Mouse (Mus musculus) MEL-GATA-1-ER (cell line): Measurements from ENCODE around the gene Rnf186.
A peak's percentile ranks its signal among the peaks of the same experiment; 100 is the strongest.

ENCODE experiments used
- DNase-seq: peaks from one replicate; pipeline ENCODE4 v3.0.0-alpha.2; 2012; ENCODE audit warnings: low read depth; ENCODE audit errors: extremely low read depth

Gene Rnf186

GRCm38 (mm10) chr4:138966866-138967265 lies at the start of gene Rnf186:
Gene Rnf186 (plus strand): TSS chr4:138967112.
- no peak for DNase-seq

GRCm38 (mm10) chr4:138917282-138917681 lies 49.6 kb upstream of the Rnf186 start:
- no peak for DNase-seq

GRCm38 (mm10) chr4:138921254-138922130 lies 45.4 kb upstream of the Rnf186 start:
- DNase-seq: no peak

- DNase-seq: peak; percentile 51
Observed at GRCm38 (mm10) chr4:138922131-138922459, 44.8 kb upstream of the Rnf186 start.

- no peak for DNase-seq
Observed at GRCm38 (mm10) chr4:138925561-138925960, 41.4 kb upstream of the Rnf186 start.

- no peak for DNase-seq
Observed at GRCm38 (mm10) chr4:138933862-138934261, 33.0 kb upstream of the Rnf186 start.

- no peak for DNase-seq
Observed at GRCm38 (mm10) chr4:138934456-138935145, 32.3 kb upstream of the Rnf186 start.

GRCm38 (mm10) chr4:138938495-138939269 lies 28.2 kb upstream of the Rnf186 start:
- no peak for DNase-seq

GRCm38 (mm10) chr4:138939481-138939880 lies 27.4 kb upstream of the Rnf186 start:
- no peak for DNase-seq

- DNase-seq: no peak
Observed at GRCm38 (mm10) chr4:138941401-138941800, 25.5 kb upstream of the Rnf186 start.

- DNase-seq: no peak
Observed at GRCm38 (mm10) chr4:138941966-138942365, 24.9 kb upstream of the Rnf186 start.

- peak; percentile 90 for DNase-seq
Observed at GRCm38 (mm10) chr4:138943730-138944129, 23.2 kb upstream of the Rnf186 start.

GRCm38 (mm10) chr4:138948257-138948656 lies 18.7 kb upstream of the Rnf186 start:
- DNase-seq: no peak

- no peak for DNase-seq
Observed at GRCm38 (mm10) chr4:138958612-138959011, 8.3 kb upstream of the Rnf186 start.

GRCm38 (mm10) chr4:138959120-138959519 lies 7.8 kb upstream of the Rnf186 start:
- no peak for DNase-seq

GRCm38 (mm10) chr4:138959926-138960325 lies 7.0 kb upstream of the Rnf186 start:
- no peak for DNase-seq

GRCm38 (mm10) chr4:138962719-138963118 lies 4.2 kb upstream of the Rnf186 start:
- DNase-seq: no peak

GRCm38 (mm10) chr4:138965871-138966270 lies 1.0 kb upstream of the Rnf186 start:
- no peak for DNase-seq

- no peak for DNase-seq
Observed at GRCm38 (mm10) chr4:138967485-138967884, 573 bp downstream of the Rnf186 start.

- DNase-seq: no peak
Observed at GRCm38 (mm10) chr4:138968772-138969556, 2.1 kb downstream of the Rnf186 start.

GRCm38 (mm10) chr4:138969736-138970135 lies 2.8 kb downstream of the Rnf186 start:
- DNase-seq: no peak
